Mouse (Mus musculus): ENCODE measurements around the gene Icam2.

DNA sequence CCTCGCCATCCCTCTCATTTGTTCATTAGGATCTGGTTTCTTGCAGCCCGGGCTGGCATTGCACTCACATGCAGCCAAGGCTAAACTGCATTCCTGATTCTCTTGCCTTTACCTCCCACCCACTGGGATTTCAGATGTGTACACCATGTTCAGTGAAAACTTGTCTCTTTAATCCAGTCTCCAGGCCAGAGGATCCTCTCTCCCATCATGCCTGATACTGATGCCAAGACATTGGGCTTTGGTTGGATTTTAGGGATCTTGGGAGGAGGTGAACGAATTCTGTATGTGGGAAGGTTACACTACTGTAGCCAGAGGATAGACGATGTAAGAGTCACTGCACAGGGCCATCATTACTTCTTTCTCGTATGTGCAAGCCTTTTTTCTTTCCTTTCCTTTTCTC is 37.3 kb upstream of the Icam2 start:
- TF ChIP-seq POLR2A (IDR thresholded peaks at IDR 0.05; ENCODE audit: low read depth, low read length), result no peak
- TF ChIP-seq CTCF (IDR thresholded peaks at IDR 0.05; ENCODE audit: extremely low read depth, insufficient read depth, insufficient read length, insufficient replicate concordance), result no peak
